Mouse (Mus musculus) heart, adult 2 months (tissue): ENCODE measurements around the gene Kcnj6. TPM values are rescaled to one million over a fixed set of nuclear protein-coding genes. Genes with fewer than 3 reads are reported as not detected.

Source experiments
- DNase-seq, 2 experiments: peaks; one replicate each; pipeline ENCODE4 v3.0.0; 2021
- H3K27ac ChIP-seq: fragments of 200-600 bp; 2 replicates; pipeline ENCODE4 v1.8.1; 2022
- H3K27me3 ChIP-seq: fragments of 200-500 bp; 2 replicates; pipeline ENCODE4 v1.6.1; 2012; ENCODE audit warnings: mild to moderate bottlenecking, low read length, inconsistent platforms, mixed read lengths; ENCODE audit not compliant: control insufficient read depth, insufficient read depth
- H3K36me3 ChIP-seq: fragments of 200-500 bp; 2 replicates; pipeline ENCODE4 v1.6.1; 2012; ENCODE audit warnings: low read length, inconsistent platforms; ENCODE audit not compliant: control insufficient read depth, insufficient read depth
- H3K4me1 ChIP-seq: fragments of 200-500 bp; 2 replicates; pipeline ENCODE4 v1.6.1; 2011; ENCODE audit warnings: low read length; ENCODE audit not compliant: control insufficient read depth, insufficient read depth
- H3K4me3 ChIP-seq: fragments of 200-600 bp; 2 replicates; pipeline ENCODE4 v1.8.1; 2022
- H3K79me2 ChIP-seq: fragments of 200-500 bp; replicated peaks from 2 replicates; pipeline ENCODE4 v1.6.1; 2012; ENCODE audit warnings: mild to moderate bottlenecking, inconsistent platforms, low read length, moderate library complexity, mixed read lengths; ENCODE audit not compliant: control insufficient read depth, insufficient read depth
- H3K9ac ChIP-seq: fragments of 200-500 bp; 2 replicates; pipeline ENCODE4 v1.6.1; 2012; ENCODE audit warnings: low read depth, mild to moderate bottlenecking, control low read depth, inconsistent platforms, low read length, mixed read lengths
- CTCF ChIP-seq: fragments of 200-600 bp; IDR thresholded peaks from 2 replicates; pipeline ENCODE4 v1.8.1; 2022; ENCODE audit warnings: antibody characterized with exemption, mild to moderate bottlenecking, moderate library complexity
- EP300 ChIP-seq: fragments of 200-500 bp; IDR thresholded peaks from 2 replicates; pipeline ENCODE4 v1.6.1; 2011; ENCODE audit warnings: low read depth, low read length, control low read depth; ENCODE audit not compliant: insufficient read depth
- POLR2A ChIP-seq: fragments of 200-500 bp; IDR thresholded peaks from 2 replicates; pipeline ENCODE4 v1.6.1; 2011; ENCODE audit warnings: mild to moderate bottlenecking, low read depth, low read length, control low read depth; ENCODE audit not compliant: insufficient read depth
- WGBS: fragments of 180-500 bp; shearing (Covaris S2); methylation state at CpG from one replicate; pipeline ENCODE4 v1.1.7; 2018; 5-methylcytosine and 5-hydroxymethylcytosine counted together
- intact Hi-C: fragments of 180-260 bp; cut with DNase I; formaldehyde crosslinking; loops from one replicate; pipeline ENCODE4 v1.15.1; 2025
- long read RNA-seq: library from polyadenylated mRNA; stranded (forward); transcript quantifications from one replicate; pipeline ENCODE4 v2.0.0, GENCODE M21; 2021
- polyA plus RNA-seq: library from polyadenylated mRNA; depleted of rRNA; stranded (reverse); fragments of >200 nt; gene quantifications from 2 replicates; pipeline ENCODE4 v1.2.3, GENCODE M21; 2012; rRNA removed
- total RNA-seq, 2 experiments: library from RNA; stranded (reverse); gene quantifications; 2 replicates each; pipeline ENCODE4 v1.2.3; 2021

Kcnj6 gene
- not detected for total RNA-seq
- polyA plus RNA-seq = not detected in 2 replicates
- long read RNA-seq, partial matches to known transcripts = 0 of 1 reads
- long read RNA-seq, other reads (novel, unspliced or antisense) = 1 of 1 reads

- no peak for DNase-seq
- peaks cover 4% of the 10 kb centered on the region; the same call in 1 of the 2 replicates for H3K27me3 ChIP-seq
- TF ChIP-seq EP300 (no peak), POLR2A (no peak), CTCF (peak; percentile 45)
- no peak within 1 kb of the TSS for H3K27ac ChIP-seq
- H3K9ac ChIP-seq = no peak within 1 kb of the TSS
- no peaks in the 10 kb centered on the region for H3K79me2 ChIP-seq
- WGBS = 2% methylated on average over 43 of the region's 43 CpGs
- H3K36me3 ChIP-seq = no peaks in the 10 kb centered on the region
- no peak within 1 kb of the TSS for H3K4me3 ChIP-seq
- no peaks in the 10 kb centered on the region for H3K4me1 ChIP-seq
- intact Hi-C loops = loop anchor here (5.0 kb wide), 1 partner anchor 210 kb away; no protein-coding TSS in a partner anchor
These were observed at the start of gene Kcnj6 for GRCm38 (mm10) chr16:94997340-94997849. Kcnj6 (minus strand) TSS chr16:94997701.

- Histone ChIP-seq H3K4me1 (no peaks in the 10 kb centered on the region), H3K36me3 (no peaks in the 10 kb centered on the region), H3K4me3 (no peak overlapping the region), H3K9ac (no peak overlapping the region), H3K27ac (no peak overlapping the region), H3K79me2 (no peaks in the 10 kb centered on the region), H3K27me3 (no peaks in the 10 kb centered on the region)
- TF ChIP-seq CTCF (no peak), EP300 (no peak), POLR2A (no peak)
- no peak for DNase-seq
- WGBS = 76% methylated on average over 3 of the region's 3 CpGs
- intact Hi-C loops = no loop called here
These were observed 12.4 kb upstream of the Kcnj6 start for GRCm38 (mm10) chr16:95009937-95010336.

- no peak overlapping the region for H3K27ac ChIP-seq
- intact Hi-C loops = no loop called here
- no peak for DNase-seq
- 24% methylated on average over 8 of the region's 8 CpGs for WGBS
- H3K4me1 ChIP-seq = no peaks in the 10 kb centered on the region
- H3K36me3 ChIP-seq = no peaks in the 10 kb centered on the region
- no peak for TF ChIP-seq POLR2A
- TF ChIP-seq CTCF = no peak
- TF ChIP-seq EP300 = no peak
- no peak overlapping the region for H3K4me3 ChIP-seq
- no peaks in the 10 kb centered on the region for H3K79me2 ChIP-seq
- H3K27me3 ChIP-seq = no peaks in the 10 kb centered on the region
- H3K9ac ChIP-seq = no peak overlapping the region
These were observed 7.1 kb upstream of the Kcnj6 start for GRCm38 (mm10) chr16:95004599-95004998.

- WGBS = 67% methylated on average over 5 of the region's 5 CpGs
- peaks cover 4% of the 10 kb centered on the region; the same call in 1 of the 2 replicates for H3K27me3 ChIP-seq
These were observed 2.0 kb upstream of the Kcnj6 start for GRCm38 (mm10) chr16:94999551-94999950.

GRCm38 (mm10) chr16:94999019-94999418 lies 1.5 kb upstream of the Kcnj6 start:
- intact Hi-C loops = loop anchor here (5.0 kb wide), 1 partner anchor 212 kb away; no protein-coding TSS in a partner anchor
- peaks cover 4% of the 10 kb centered on the region; the same call in 1 of the 2 replicates for H3K27me3 ChIP-seq

More at GRCm38 (mm10) chr16:94999551-94999950, 2.0 kb upstream of the Kcnj6 start:
- Histone ChIP-seq H3K79me2 (no peaks in the 10 kb centered on the region), H3K4me1 (no peaks in the 10 kb centered on the region), H3K4me3 (no peak overlapping the region), H3K27ac (no peak overlapping the region), H3K9ac (no peak overlapping the region), H3K36me3 (no peaks in the 10 kb centered on the region)
- intact Hi-C loops = loop anchor here (5.0 kb wide), 1 partner anchor 212 kb away; no protein-coding TSS in a partner anchor
- DNase-seq = no peak
- TF ChIP-seq CTCF (no peak), POLR2A (no peak), EP300 (no peak)

GRCm38 (mm10) chr16:94996791-94997281 lies 665 bp downstream of the Kcnj6 start:
- Histone ChIP-seq H3K4me3 (no peak overlapping the region), H3K4me1 (no peaks in the 10 kb centered on the region), H3K79me2 (no peaks in the 10 kb centered on the region), H3K27me3 (peaks cover 4% of the 10 kb centered on the region; the same call in 1 of the 2 replicates), H3K9ac (no peak overlapping the region), H3K36me3 (no peaks in the 10 kb centered on the region), H3K27ac (no peak overlapping the region)
- TF ChIP-seq EP300 = no peak
- TF ChIP-seq POLR2A = no peak
- TF ChIP-seq CTCF = no peak
- WGBS = 17% methylated on average over 16 of the region's 16 CpGs
- intact Hi-C loops = loop anchor here (5.0 kb wide), 1 partner anchor 210 kb away; no protein-coding TSS in a partner anchor
- no peak for DNase-seq

More at GRCm38 (mm10) chr16:94999019-94999418, 1.5 kb upstream of the Kcnj6 start:
- H3K27ac ChIP-seq = no peak overlapping the region
- TF ChIP-seq EP300 = no peak
- TF ChIP-seq POLR2A = no peak
- no peak for TF ChIP-seq CTCF
- no peak overlapping the region for H3K9ac ChIP-seq
- H3K4me3 ChIP-seq = no peak overlapping the region
- WGBS = 49% methylated on average over 3 of the region's 3 CpGs
- no peaks in the 10 kb centered on the region for H3K4me1 ChIP-seq
- no peak for DNase-seq
- H3K79me2 ChIP-seq = no peaks in the 10 kb centered on the region
- no peaks in the 10 kb centered on the region for H3K36me3 ChIP-seq
